In genomic region chr6:122544672-122545071, GRCm38 (mm10) we compare ENCODE assay signal across 1 mouse cellular context.
TF ChIP-seq lines count a peak whose summit lies in the region.

No protein-coding gene starts in this region.

TF ChIP-seq in myocyte, 11 proteins besides CTCF, POLR2A, EP300 and RAD21:
- TF ChIP-seq MAX (IDR thresholded peaks at IDR 0.05; ENCODE audit: low read depth) (no peak), REST (IDR thresholded peaks at IDR 0.05; ENCODE audit: insufficient read depth, insufficient read length) (no peak), E2F4 (IDR thresholded peaks at IDR 0.05; ENCODE audit: insufficient read depth) (no peak), MYOD1 (IDR thresholded peaks at IDR 0.05; ENCODE audit: control insufficient read depth in 1 of 3, insufficient read length in 2 of 3, low read depth in 2 of 3) (no peak)
